Mouse (Mus musculus) liver, embryonic 15.5 days (tissue): Measurements from ENCODE around the gene Map3k13. TPM values are rescaled to one million over a fixed set of nuclear protein-coding genes. Genes with fewer than 3 reads are reported as not detected.

Experiments
- ATAC-seq: fragments of 200-750 bp; cut with Nextera tagmentation; 2 replicates; pipeline ENCODE4 v1.8.0; 2017; ENCODE audit warnings: moderate number of reproducible peaks, mild to moderate bottlenecking, moderate library complexity; ENCODE audit not compliant: insufficient read depth
- H3K27ac ChIP-seq: fragments of 300-500 bp; sonication (generic); replicated peaks from 2 replicates; pipeline ENCODE4 v1.5.1; 2015; ENCODE audit warnings: mild to moderate bottlenecking, inconsistent platforms
- H3K27me3 ChIP-seq: fragments of 300-500 bp; sonication (generic); 2 replicates; pipeline ENCODE4 v1.6.1; 2015; ENCODE audit warnings: mild to moderate bottlenecking, inconsistent platforms
- H3K36me3 ChIP-seq: fragments of 300-500 bp; sonication (generic); replicated peaks from 2 replicates; pipeline ENCODE4 v1.6.1; 2015; ENCODE audit warnings: moderate library complexity, mild to moderate bottlenecking, inconsistent platforms
- H3K4me1 ChIP-seq: fragments of 300-500 bp; sonication (generic); replicated peaks from 2 replicates; pipeline ENCODE4 v1.6.1; 2015; ENCODE audit warnings: inconsistent platforms
- H3K4me2 ChIP-seq: fragments of 300-500 bp; sonication (generic); 2 replicates; pipeline ENCODE4 v1.6.1; 2015; ENCODE audit warnings: moderate library complexity, mild to moderate bottlenecking, inconsistent platforms
- H3K4me3 ChIP-seq: fragments of 300-500 bp; sonication (generic); replicated peaks from 2 replicates; pipeline ENCODE4 v1.5.1; 2015; ENCODE audit warnings: mild to moderate bottlenecking, inconsistent platforms
- H3K9ac ChIP-seq: fragments of 300-500 bp; sonication (generic); 2 replicates; pipeline ENCODE4 v1.6.1; 2015; ENCODE audit warnings: moderate library complexity, mild to moderate bottlenecking, inconsistent platforms
- H3K9me3 ChIP-seq: fragments of 300-500 bp; sonication (generic); replicated peaks from 2 replicates; pipeline ENCODE4 v1.6.1; 2016; ENCODE audit warnings: inconsistent platforms
- WGBS: fragments of 180-500 bp; shearing (Covaris S2); methylation state at CpG from one replicate; pipeline ENCODE4 v1.1.7; 2015; ENCODE audit warnings: mixed read lengths; ENCODE audit not compliant: insufficient replicate concordance; 5-methylcytosine and 5-hydroxymethylcytosine counted together
- polyA plus RNA-seq: library from polyadenylated mRNA; unstranded; fragments of >200 nt; fragmentation: Nextera tagmentation; extraction: Ambion mirVana; gene quantifications from 2 replicates; pipeline ENCODE4 v1.2.1, GENCODE M21; 2015

Gene Map3k13
- polyA plus RNA-seq, 1 experiment from 2014 or later: 0.38 TPM

- peak; percentile 57; the same call in 1 of the 2 replicates for ATAC-seq
- no peak overlapping the region for H3K27ac ChIP-seq
These were observed 37.6 kb downstream of the Map3k13 start for GRCm38 (mm10) chr16:21831764-21832163.

GRCm38 (mm10) chr16:21833469-21833868 is 39.3 kb downstream of the Map3k13 start:
- no peak overlapping the region for H3K27ac ChIP-seq
- no peak for ATAC-seq
- H3K4me3 ChIP-seq: no peak overlapping the region
- no peaks in the 10 kb centered on the region for H3K36me3 ChIP-seq
- no peak overlapping the region for H3K4me2 ChIP-seq
- H3K9ac ChIP-seq: no peak overlapping the region
- no peaks in the 10 kb centered on the region for H3K9me3 ChIP-seq
- peaks cover 13% of the 10 kb centered on the region; the same call in 1 of the 2 replicates for H3K4me1 ChIP-seq
- no peaks in the 10 kb centered on the region for H3K27me3 ChIP-seq
- WGBS: 54% methylated on average over 1 of the region's 1 CpGs

More at GRCm38 (mm10) chr16:21831764-21832163, 37.6 kb downstream of the Map3k13 start:
- Histone ChIP-seq H3K36me3 (no peaks in the 10 kb centered on the region), H3K9ac (no peak overlapping the region), H3K4me1 (peaks cover 13% of the 10 kb centered on the region; the same call in 1 of the 2 replicates), H3K9me3 (no peaks in the 10 kb centered on the region), H3K4me3 (no peak overlapping the region), H3K4me2 (no peak overlapping the region), H3K27me3 (no peaks in the 10 kb centered on the region)
- 63% methylated on average over 5 of the region's 5 CpGs for WGBS

- no peak overlapping the region for H3K4me2 ChIP-seq
- no peaks in the 10 kb centered on the region for H3K36me3 ChIP-seq
- H3K9me3 ChIP-seq: no peaks in the 10 kb centered on the region
- WGBS: 69% methylated on average over 10 of the region's 10 CpGs
- no peak for ATAC-seq
- H3K4me1 ChIP-seq: peaks cover 13% of the 10 kb centered on the region; the same call in 1 of the 2 replicates
- no peak overlapping the region for H3K4me3 ChIP-seq
- no peak overlapping the region for H3K9ac ChIP-seq
- H3K27ac ChIP-seq: no peak overlapping the region
- no peaks in the 10 kb centered on the region for H3K27me3 ChIP-seq
These were observed 39.8 kb downstream of the Map3k13 start for GRCm38 (mm10) chr16:21833970-21834369.

GRCm38 (mm10) chr16:21834866-21835583 is 40.9 kb downstream of the Map3k13 start:
- H3K36me3 ChIP-seq: no peaks in the 10 kb centered on the region
- H3K4me3 ChIP-seq: no peak overlapping the region
- 61% methylated on average over 8 of the region's 8 CpGs for WGBS
- H3K27me3 ChIP-seq: no peaks in the 10 kb centered on the region
- no peak for ATAC-seq
- H3K9me3 ChIP-seq: no peaks in the 10 kb centered on the region
- no peak overlapping the region for H3K4me2 ChIP-seq
- H3K27ac ChIP-seq: no peak overlapping the region
- peaks cover 13% of the 10 kb centered on the region; the same call in 1 of the 2 replicates for H3K4me1 ChIP-seq
- no peak overlapping the region for H3K9ac ChIP-seq

GRCm38 (mm10) chr16:21835584-21835931 is 41.4 kb downstream of the Map3k13 start:
- no peak overlapping the region for H3K4me2 ChIP-seq
- H3K27ac ChIP-seq: no peak overlapping the region
- H3K36me3 ChIP-seq: no peaks in the 10 kb centered on the region
- no peak overlapping the region for H3K9ac ChIP-seq
- WGBS: 49% methylated on average over 7 of the region's 7 CpGs
- H3K4me3 ChIP-seq: no peak overlapping the region
- no peak for ATAC-seq
- peaks cover 13% of the 10 kb centered on the region; the same call in 1 of the 2 replicates for H3K4me1 ChIP-seq
- H3K9me3 ChIP-seq: no peaks in the 10 kb centered on the region
- no peaks in the 10 kb centered on the region for H3K27me3 ChIP-seq

- Histone ChIP-seq H3K27me3 (no peaks in the 10 kb centered on the region), H3K4me1 (peaks cover 8% of the 10 kb centered on the region; the same call in 1 of the 2 replicates), H3K36me3 (no peaks in the 10 kb centered on the region), H3K9me3 (no peaks in the 10 kb centered on the region), H3K27ac (no peak overlapping the region), H3K4me3 (no peak overlapping the region), H3K9ac (no peak overlapping the region), H3K4me2 (no peak overlapping the region)
- no peak for ATAC-seq
- whole genome bisulfite sequencing: 41% methylated on average over 7 of the region's 7 CpGs
These were observed 42.3 kb downstream of the Map3k13 start for GRCm38 (mm10) chr16:21836311-21837072.

- Histone ChIP-seq H3K9ac (no peak overlapping the region), H3K4me2 (no peak overlapping the region), H3K27ac (no peak overlapping the region), H3K27me3 (no peaks in the 10 kb centered on the region), H3K9me3 (no peaks in the 10 kb centered on the region), H3K4me3 (no peak overlapping the region), H3K4me1 (0 out of 2 replicates have a peak, but pooled peaks cover 2% of the 10 kb centered on the region), H3K36me3 (no peaks in the 10 kb centered on the region)
- no peak for ATAC-seq
- 70% methylated on average over 6 of the region's 6 CpGs for WGBS
These were observed 43.5 kb downstream of the Map3k13 start for GRCm38 (mm10) chr16:21837694-21838093.

GRCm38 (mm10) chr16:21845800-21846671 is 51.9 kb downstream of the Map3k13 start:
- Histone ChIP-seq H3K4me2 (peak overlapping the region; percentile 55), H3K27ac (no peak overlapping the region), H3K4me1 (no peaks in the 10 kb centered on the region; the same call in 1 of the 2 replicates), H3K9ac (no peak overlapping the region), H3K9me3 (no peaks in the 10 kb centered on the region), H3K4me3 (peak overlapping the region; percentile 22), H3K27me3 (0 out of 2 replicates have a peak, but pooled peaks cover 3% of the 10 kb centered on the region), H3K36me3 (no peaks in the 10 kb centered on the region)
- WGBS: 2% methylated on average over 16 of the region's 16 CpGs
- peak; percentile 82 for ATAC-seq

GRCm38 (mm10) chr16:21848444-21848843 is 54.3 kb downstream of the Map3k13 start:
- H3K27ac ChIP-seq: no peak overlapping the region
- no peak for ATAC-seq
- no peaks in the 10 kb centered on the region for H3K9me3 ChIP-seq
- no peak overlapping the region for H3K4me2 ChIP-seq
- WGBS: 66% methylated on average over 3 of the region's 3 CpGs
- no peak overlapping the region for H3K9ac ChIP-seq
- no peak overlapping the region for H3K4me3 ChIP-seq
- H3K27me3 ChIP-seq: 0 out of 2 replicates have a peak, but pooled peaks cover 3% of the 10 kb centered on the region
- H3K4me1 ChIP-seq: no peaks in the 10 kb centered on the region; the same call in 1 of the 2 replicates
- H3K36me3 ChIP-seq: no peaks in the 10 kb centered on the region

- H3K4me3 ChIP-seq: no peak overlapping the region
- no peak overlapping the region for H3K4me2 ChIP-seq
- no peak overlapping the region for H3K27ac ChIP-seq
- H3K9me3 ChIP-seq: no peaks in the 10 kb centered on the region
- 40% methylated on average over 4 of the region's 4 CpGs for WGBS
- no peaks in the 10 kb centered on the region; the same call in 1 of the 2 replicates for H3K4me1 ChIP-seq
- ATAC-seq: no peak
- no peaks in the 10 kb centered on the region for H3K36me3 ChIP-seq
- no peak overlapping the region for H3K9ac ChIP-seq
- 0 out of 2 replicates have a peak, but pooled peaks cover 3% of the 10 kb centered on the region for H3K27me3 ChIP-seq
These were observed 54.7 kb downstream of the Map3k13 start for GRCm38 (mm10) chr16:21848847-21849246.
